Mouse (Mus musculus) heart, postnatal 0 days (tissue): ENCODE data around the gene Gdf7.

Experiments used
- CTCF ChIP-seq: IDR thresholded peaks from 2 replicates; pipeline ENCODE4 v1.5.1; 2016; ENCODE audit warnings: antibody characterized with exemption, control low read depth, low read depth
- EP300 ChIP-seq: IDR thresholded peaks from 2 replicates; pipeline ENCODE4 v1.6.1; 2016; ENCODE audit warnings: antibody characterized with exemption, low read depth

DNA sequence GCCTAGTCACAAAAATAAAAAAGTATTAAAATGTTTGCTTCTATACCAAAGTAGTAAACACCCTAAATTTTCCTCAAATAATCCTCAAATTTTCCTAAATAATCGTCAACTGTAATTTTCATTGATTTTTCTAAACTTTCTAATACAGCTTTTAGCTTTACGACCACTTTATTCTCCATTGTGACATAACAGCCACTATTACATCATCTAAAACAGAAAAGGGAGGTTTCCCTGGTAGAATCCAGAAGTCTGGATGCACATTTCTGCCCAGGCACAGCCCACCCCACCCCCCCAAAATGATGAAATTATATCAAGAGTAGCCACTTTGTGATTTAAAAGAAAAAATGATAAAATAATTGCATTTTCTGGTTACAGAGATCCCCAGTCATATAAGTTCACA lies 5.6 kb downstream of the Gdf7 start:
- TF ChIP-seq CTCF (no peak), EP300 (no peak)
